Mouse (Mus musculus): Measurements from ENCODE around the gene Eml5. TPM values are rescaled to one million over a fixed set of nuclear protein-coding genes. Genes with fewer than 3 reads are reported as not detected.

Gene Eml5
- polyA plus RNA-seq, 1 experiment from 2014 or later = 1.1 TPM

GRCm38 (mm10) chr12:98905466-98905865 lies 4.2 kb upstream of the Eml5 start:
- Histone ChIP-seq H3K4me2 (ENCODE audit: low read length) (no peak overlapping the region), H3K27ac (no peak overlapping the region), H3K4me3 (replicated peaks; ENCODE audit: low read depth, low read length) (no peak overlapping the region), H3K4me1 (replicated peaks; ENCODE audit: insufficient read depth, low read length) (0 out of 2 replicates have a peak, but pooled peaks cover 2% of the 10 kb centered on the region), H3K36me3 (ENCODE audit: insufficient read depth, low read length) (no peaks in the 10 kb centered on the region), H3K9ac (ENCODE audit: low read depth, low read length) (no peak overlapping the region), H3K27me3 (ENCODE audit: insufficient read depth, low read length) (no peaks in the 10 kb centered on the region; the same call in 1 of the 2 replicates), H3K9me3 (replicated peaks; ENCODE audit: low read length) (no peaks in the 10 kb centered on the region)
- ATAC-seq (replicated peaks; ENCODE audit: low FRiP score, low read depth) (no peak), DNase-seq (ENCODE audit: low spot score) (no peak)
- WGBS = 74% methylated on average over 5 of the region's 5 CpGs
- no peak for TF ChIP-seq CTCF (IDR thresholded peaks at IDR 0.05; ENCODE audit: low read depth)

DNA sequence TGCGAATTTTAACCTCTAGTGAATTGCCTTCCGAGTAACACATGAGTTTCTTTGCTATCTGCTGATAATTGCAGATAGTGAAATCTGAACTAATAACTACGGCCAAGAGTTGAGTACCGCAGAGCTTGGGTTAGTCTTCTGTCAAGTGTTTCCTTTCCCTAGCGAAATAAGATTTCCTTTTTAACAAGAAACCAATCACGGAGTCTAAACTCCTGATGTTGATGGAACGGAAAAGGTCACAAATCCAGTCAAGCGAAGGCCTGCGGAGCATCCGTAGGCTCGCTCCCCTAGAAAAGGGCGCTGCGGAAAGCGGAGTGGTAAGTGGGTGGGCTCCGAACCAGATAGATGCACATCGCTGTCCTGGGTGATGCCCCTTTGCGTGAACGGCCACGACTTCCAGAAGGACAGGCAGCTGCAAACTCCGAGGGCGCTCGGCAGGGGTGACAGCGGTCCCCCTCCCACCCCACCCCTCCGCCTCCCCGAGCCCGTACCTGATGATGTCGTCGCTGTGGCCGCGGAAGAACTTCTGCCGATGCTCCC lies 873 bp downstream of the Eml5 start:
- ATAC-seq (replicated peaks; ENCODE audit: low FRiP score, low read depth) (0 out of 2 replicates have a peak, but pooled peaks have one; percentile 3), DNase-seq (ENCODE audit: low spot score) (peak; percentile 14)
- Histone ChIP-seq H3K9ac (ENCODE audit: low read depth, low read length) (peak overlapping the region; percentile 64; the same call in 1 of the 2 replicates), H3K27me3 (ENCODE audit: insufficient read depth, low read length) (peaks cover 8% of the 10 kb centered on the region), H3K4me3 (replicated peaks; ENCODE audit: low read depth, low read length) (peak overlapping the region; percentile 79), H3K9me3 (replicated peaks; ENCODE audit: low read length) (no peaks in the 10 kb centered on the region), H3K4me1 (replicated peaks; ENCODE audit: insufficient read depth, low read length) (0 out of 2 replicates have a peak, but pooled peaks cover 2% of the 10 kb centered on the region), H3K4me2 (ENCODE audit: low read length) (peak overlapping the region; percentile 93), H3K27ac (no peak overlapping the region), H3K36me3 (ENCODE audit: insufficient read depth, low read length) (no peaks in the 10 kb centered on the region)
- 2% methylated on average over 31 of the region's 31 CpGs for WGBS
- TF ChIP-seq CTCF (IDR thresholded peaks at IDR 0.05; ENCODE audit: low read depth) = no peak

- no peak for DNase-seq (ENCODE audit: low spot score)
- H3K27ac ChIP-seq = no peak overlapping the region
- WGBS = 77% methylated on average over 6 of the region's 6 CpGs
- H3K9ac ChIP-seq (ENCODE audit: low read depth, low read length) = no peak overlapping the region
- ATAC-seq (replicated peaks; ENCODE audit: low FRiP score, low read depth) = no peak
- no peak overlapping the region for H3K4me2 ChIP-seq (ENCODE audit: low read length)
- peaks cover 8% of the 10 kb centered on the region for H3K27me3 ChIP-seq (ENCODE audit: insufficient read depth, low read length)
- H3K4me3 ChIP-seq (replicated peaks; ENCODE audit: low read depth, low read length) = 0 out of 2 replicates have a peak overlapping the region, but pooled peaks have one; percentile 79
- no peak for TF ChIP-seq CTCF (IDR thresholded peaks at IDR 0.05; ENCODE audit: low read depth)
- H3K9me3 ChIP-seq (replicated peaks; ENCODE audit: low read length) = no peaks in the 10 kb centered on the region
- H3K36me3 ChIP-seq (ENCODE audit: insufficient read depth, low read length) = no peaks in the 10 kb centered on the region
- 0 out of 2 replicates have a peak, but pooled peaks cover 2% of the 10 kb centered on the region for H3K4me1 ChIP-seq (replicated peaks; ENCODE audit: insufficient read depth, low read length)
Observed at GRCm38 (mm10) chr12:98899676-98900075, 1.6 kb downstream of the Eml5 start.

DNA sequence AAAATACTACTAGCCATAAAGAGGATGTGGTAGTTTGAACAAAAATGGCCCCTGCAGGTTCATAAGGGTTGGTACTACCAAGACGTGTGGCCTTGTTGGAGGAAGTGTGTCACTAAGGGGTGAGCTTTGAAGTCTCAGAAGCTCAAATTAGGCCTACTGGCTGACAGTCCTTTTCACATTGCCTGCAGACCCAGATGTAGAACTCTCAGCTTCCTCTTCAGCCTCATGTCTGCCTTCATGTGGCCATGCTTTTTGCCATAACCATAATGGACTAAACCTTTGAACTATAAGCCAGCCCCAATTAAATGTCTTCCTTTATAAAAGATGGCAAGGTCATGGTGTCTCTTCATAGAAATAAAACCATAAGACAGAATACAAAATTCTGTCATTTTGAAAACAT lies 4.5 kb downstream of the Eml5 start:
- H3K4me2 ChIP-seq (ENCODE audit: low read length) = no peak overlapping the region
- peaks cover 8% of the 10 kb centered on the region for H3K27me3 ChIP-seq (ENCODE audit: insufficient read depth, low read length)
- H3K4me3 ChIP-seq (replicated peaks; ENCODE audit: low read depth, low read length) = no peak overlapping the region
- H3K27ac ChIP-seq = no peak overlapping the region
- ATAC-seq (replicated peaks; ENCODE audit: low FRiP score, low read depth) = no peak
- H3K9me3 ChIP-seq (replicated peaks; ENCODE audit: low read length) = no peaks in the 10 kb centered on the region
- TF ChIP-seq CTCF (IDR thresholded peaks at IDR 0.05; ENCODE audit: low read depth) = no peak
- H3K36me3 ChIP-seq (ENCODE audit: insufficient read depth, low read length) = no peaks in the 10 kb centered on the region
- no peak for DNase-seq (ENCODE audit: low spot score)
- 0 out of 2 replicates have a peak, but pooled peaks cover 2% of the 10 kb centered on the region for H3K4me1 ChIP-seq (replicated peaks; ENCODE audit: insufficient read depth, low read length)
- WGBS = 68% methylated on average over 1 of the region's 1 CpGs
- no peak overlapping the region for H3K9ac ChIP-seq (ENCODE audit: low read depth, low read length)

DNA sequence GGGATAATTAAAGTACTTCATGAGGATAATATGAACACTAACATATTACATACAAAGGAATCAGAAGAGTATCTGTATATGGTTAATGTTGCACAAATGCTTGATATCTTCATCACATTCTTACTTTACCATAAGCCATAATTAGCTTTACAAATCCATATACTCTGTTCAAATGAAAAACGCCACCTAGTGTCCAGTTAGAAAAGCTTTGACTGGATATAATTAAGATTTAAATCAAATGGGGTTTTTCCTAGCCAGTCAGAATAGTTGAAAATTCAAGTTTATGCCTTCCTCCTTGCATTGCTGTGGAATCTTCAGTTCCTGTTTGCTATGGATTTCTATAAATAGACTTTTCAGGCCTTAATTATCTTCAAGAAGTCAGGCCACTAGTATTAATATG lies 16.8 kb downstream of the Eml5 start:
- WGBS = 2% methylated on average over 1 of the region's 1 CpGs
- H3K4me1 ChIP-seq (replicated peaks; ENCODE audit: insufficient read depth, low read length) = no peaks in the 10 kb centered on the region
- no peak for ATAC-seq (replicated peaks; ENCODE audit: low FRiP score, low read depth)
- peak; percentile 79 for DNase-seq (ENCODE audit: low spot score)
- no peaks in the 10 kb centered on the region for H3K36me3 ChIP-seq (ENCODE audit: insufficient read depth, low read length)
- no peaks in the 10 kb centered on the region for H3K9me3 ChIP-seq (replicated peaks; ENCODE audit: low read length)
- H3K9ac ChIP-seq (ENCODE audit: low read depth, low read length) = no peak overlapping the region
- peak; percentile 69 for TF ChIP-seq CTCF (IDR thresholded peaks at IDR 0.05; ENCODE audit: low read depth)
- no peak overlapping the region for H3K4me2 ChIP-seq (ENCODE audit: low read length)
- H3K4me3 ChIP-seq (replicated peaks; ENCODE audit: low read depth, low read length) = no peak overlapping the region
- H3K27me3 ChIP-seq (ENCODE audit: insufficient read depth, low read length) = no peaks in the 10 kb centered on the region
- no peak overlapping the region for H3K27ac ChIP-seq

DNA sequence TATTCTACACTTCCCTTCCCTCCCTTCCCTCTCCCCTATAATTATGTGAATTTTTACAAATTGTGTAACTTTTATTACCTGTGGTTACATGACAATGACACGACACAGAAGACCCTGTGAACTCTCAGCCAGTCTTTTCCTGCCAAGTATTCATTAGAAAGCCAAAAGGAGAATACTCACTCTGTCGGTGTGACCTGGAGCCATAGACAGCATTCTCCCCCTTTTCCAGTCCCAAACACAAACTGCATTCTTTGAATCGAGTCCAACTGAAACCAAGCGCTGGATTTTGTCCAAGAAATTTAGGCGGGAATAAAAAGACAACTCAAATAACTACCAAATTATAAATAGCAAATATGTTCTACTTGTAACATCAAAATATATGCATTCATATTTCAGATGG lies 19.5 kb downstream of the Eml5 start:
- Histone ChIP-seq H3K9ac (ENCODE audit: low read depth, low read length) (no peak overlapping the region), H3K4me1 (replicated peaks; ENCODE audit: insufficient read depth, low read length) (no peaks in the 10 kb centered on the region), H3K36me3 (ENCODE audit: insufficient read depth, low read length) (no peaks in the 10 kb centered on the region), H3K9me3 (replicated peaks; ENCODE audit: low read length) (no peaks in the 10 kb centered on the region), H3K27ac (no peak overlapping the region), H3K4me3 (replicated peaks; ENCODE audit: low read depth, low read length) (no peak overlapping the region), H3K4me2 (ENCODE audit: low read length) (no peak overlapping the region), H3K27me3 (ENCODE audit: insufficient read depth, low read length) (no peaks in the 10 kb centered on the region)
- TF ChIP-seq CTCF (IDR thresholded peaks at IDR 0.05; ENCODE audit: low read depth) = no peak
- no peak for DNase-seq (ENCODE audit: low spot score)
- no peak for ATAC-seq (replicated peaks; ENCODE audit: low FRiP score, low read depth)
- 47% methylated on average over 5 of the region's 5 CpGs for WGBS

GRCm38 (mm10) chr12:98878693-98879092 lies 22.6 kb downstream of the Eml5 start:
- Histone ChIP-seq H3K4me2 (ENCODE audit: low read length) (no peak overlapping the region), H3K4me1 (replicated peaks; ENCODE audit: insufficient read depth, low read length) (no peaks in the 10 kb centered on the region), H3K36me3 (ENCODE audit: insufficient read depth, low read length) (no peaks in the 10 kb centered on the region), H3K9ac (ENCODE audit: low read depth, low read length) (no peak overlapping the region), H3K9me3 (replicated peaks; ENCODE audit: low read length) (no peaks in the 10 kb centered on the region), H3K4me3 (replicated peaks; ENCODE audit: low read depth, low read length) (no peak overlapping the region), H3K27me3 (ENCODE audit: insufficient read depth, low read length) (no peaks in the 10 kb centered on the region), H3K27ac (no peak overlapping the region)
- ATAC-seq (replicated peaks; ENCODE audit: low FRiP score, low read depth) (no peak), DNase-seq (ENCODE audit: low spot score) (no peak)
- TF ChIP-seq CTCF (IDR thresholded peaks at IDR 0.05; ENCODE audit: low read depth) = no peak
- WGBS = 66% methylated on average over 1 of the region's 1 CpGs
